Mouse (Mus musculus) megakaryocyte, embryonic 14.5 days (primary cell): ENCODE measurements at regions not wholly inside any gene's neighbourhood (a gene's known extent, or its start where the extent isn't known, plus 50 kb on each side); places are given as distances from the start of the nearest gene placed in this dataset.

Experiments
- FLI1 ChIP-seq: IDR thresholded peaks from 2 replicates; pipeline ENCODE4 v1.6.1; 2012; ENCODE audit warnings: low read length, inconsistent platforms, mixed read lengths
- GATA1 ChIP-seq: IDR thresholded peaks from 3 replicates; pipeline ENCODE4 v1.6.1; 2012; ENCODE audit warnings: mixed read lengths, low read length, inconsistent platforms, borderline replicate concordance

DNA sequence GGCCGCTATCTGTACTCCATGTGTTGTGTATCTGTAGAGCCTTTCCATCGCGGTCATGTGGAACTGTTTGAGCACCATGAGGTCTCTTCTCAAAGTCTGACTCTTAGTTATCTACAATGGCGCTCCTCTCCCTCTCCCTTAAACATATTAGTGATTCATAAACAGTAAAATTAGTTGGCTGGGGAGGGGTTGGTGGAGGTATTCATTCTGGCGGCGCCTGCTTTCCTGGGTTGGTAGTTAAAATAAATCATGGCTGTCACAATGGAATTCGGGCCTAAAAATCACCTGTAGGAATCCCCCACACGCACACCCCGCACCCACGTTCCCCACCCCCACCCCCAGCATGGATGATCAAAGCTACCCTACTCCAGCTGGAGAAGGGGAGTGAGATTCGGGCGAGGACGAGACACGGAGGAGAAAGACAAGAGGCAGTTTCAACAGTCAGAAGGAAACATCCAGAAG lies 70.6 kb upstream of the Stx18 start:
- no peak for TF ChIP-seq GATA1
- TF ChIP-seq FLI1, result no peak
